Comparison of ENCODE assay signal across 8 mouse cellular contexts in genomic region chr11:69803786-69804651, GRCm38 (mm10). TPM values are rescaled to one million over a fixed set of nuclear protein-coding genes. Genes with fewer than 3 reads are reported as not detected.
DNase-seq lines count a peak whose midpoint lies in the region; ATAC-seq lines count a peak whose summit lies in the region.

No protein-coding gene starts in this region.

- peak; percentile 77 to 80 for DNase-seq in B cell, adult 2 months
- peak; percentile 92 for DNase-seq in adrenal gland, adult 2 months
- peak; percentile 70 for DNase-seq in neural tube, embryonic 10.5 days (ENCODE audit: extremely low spot score, low spot score)
- DNase-seq in splenic B cell, adult 2 months (ENCODE audit: low read depth, low spot score), result peak; percentile 83

- H3K27me3 ChIP-seq in erythroblast, embryonic 14.5 days (ENCODE audit: control insufficient read depth), result peaks cover 88% of the 10 kb centered on the region
- H3K27me3 ChIP-seq in heart, embryonic 13.5 days (replicated peaks), result peaks cover 79% of the 10 kb centered on the region
- peaks cover 23% of the 10 kb centered on the region for H3K27me3 ChIP-seq in kidney, embryonic 16.5 days (ENCODE audit: insufficient read depth, low read length)
- H3K27me3 ChIP-seq in liver, embryonic 15.5 days, result peaks cover 93% of the 10 kb centered on the region
- no peaks in the 10 kb centered on the region for H3K27me3 ChIP-seq in splenic B cell, adult 2 months (ENCODE audit: control insufficient read depth, insufficient read depth, low read length, poor library complexity, severe bottlenecking)

- ATAC-seq in heart, embryonic 13.5 days (ENCODE audit: extremely low read depth, insufficient number of reproducible peaks, low FRiP score, low TSS enrichment), result peak; percentile 40; the same call in 1 of the 2 replicates
- peak; percentile 50 for ATAC-seq in kidney, embryonic 16.5 days (ENCODE audit: low FRiP score, low TSS enrichment)
- ATAC-seq in liver, embryonic 15.5 days (ENCODE audit: insufficient read depth), result peak; percentile 64

- peak overlapping the region; percentile 82 for H3K4me2 ChIP-seq in heart, embryonic 13.5 days
- peak overlapping the region; percentile 98 for H3K4me2 ChIP-seq in kidney, embryonic 16.5 days (replicated peaks; ENCODE audit: low read depth, low read length)
- H3K4me2 ChIP-seq in liver, embryonic 15.5 days, result peak overlapping the region; percentile 78

- under 1% methylated on average over 60 of the region's 60 CpGs for WGBS in heart, embryonic 13.5 days
- WGBS in kidney, embryonic 16.5 days, result 2% methylated on average over 60 of the region's 60 CpGs
- WGBS in liver, embryonic 15.5 days (ENCODE audit: insufficient replicate concordance), result 2% methylated on average over 60 of the region's 60 CpGs

- peak overlapping the region; percentile 87 for H3K9ac ChIP-seq in heart, embryonic 13.5 days
- H3K9ac ChIP-seq in kidney, embryonic 16.5 days (replicated peaks; ENCODE audit: low read length), result peak overlapping the region; percentile 78
- H3K9ac ChIP-seq in liver, embryonic 15.5 days, result peak overlapping the region; percentile 47; the same call in 1 of the 2 replicates

- no peaks in the 10 kb centered on the region for H3K36me3 ChIP-seq in erythroblast, embryonic 14.5 days (ENCODE audit: control insufficient read depth)
- no peaks in the 10 kb centered on the region for H3K36me3 ChIP-seq in heart, embryonic 13.5 days
- H3K36me3 ChIP-seq in kidney, embryonic 16.5 days (ENCODE audit: insufficient read depth, low read length), result no peaks in the 10 kb centered on the region
- H3K36me3 ChIP-seq in liver, embryonic 15.5 days (replicated peaks), result no peaks in the 10 kb centered on the region
- no peaks in the 10 kb centered on the region for H3K36me3 ChIP-seq in splenic B cell, adult 2 months (ENCODE audit: control insufficient read depth, insufficient read depth, low read length, poor library complexity, severe bottlenecking)

- no peak overlapping the region for H3K27ac ChIP-seq in heart, embryonic 13.5 days (replicated peaks)
- H3K27ac ChIP-seq in kidney, embryonic 16.5 days (ENCODE audit: low read length), result peak overlapping the region; percentile 41; the same call in 1 of the 2 replicates
- peak overlapping the region; percentile 62; the same call in 1 of the 2 replicates for H3K27ac ChIP-seq in liver, embryonic 15.5 days (replicated peaks)

- peak overlapping the region; percentile 45 for H3K4me3 ChIP-seq in erythroblast, embryonic 14.5 days (replicated peaks)
- peak overlapping the region; percentile 67 for H3K4me3 ChIP-seq in heart, embryonic 13.5 days
- H3K4me3 ChIP-seq in kidney, embryonic 16.5 days (ENCODE audit: low read length), result peak overlapping the region; percentile 66
- peak overlapping the region; percentile 54 for H3K4me3 ChIP-seq in liver, embryonic 15.5 days (replicated peaks)

- H3K9me3 ChIP-seq in erythroblast, embryonic 14.5 days (ENCODE audit: control insufficient read depth, low read length), result peaks cover 46% of the 10 kb centered on the region
- peaks cover 5% of the 10 kb centered on the region; the same call in 1 of the 2 replicates for H3K9me3 ChIP-seq in heart, embryonic 13.5 days
- no peaks in the 10 kb centered on the region for H3K9me3 ChIP-seq in kidney, embryonic 16.5 days (ENCODE audit: low read length)
- H3K9me3 ChIP-seq in liver, embryonic 15.5 days (replicated peaks), result no peaks in the 10 kb centered on the region

- peaks cover 52% of the 10 kb centered on the region for H3K4me1 ChIP-seq in erythroblast, embryonic 14.5 days (ENCODE audit: control insufficient read depth)
- peaks cover 63% of the 10 kb centered on the region for H3K4me1 ChIP-seq in heart, embryonic 13.5 days
- peaks cover 57% of the 10 kb centered on the region for H3K4me1 ChIP-seq in kidney, embryonic 16.5 days (ENCODE audit: insufficient read depth, low read length)
- H3K4me1 ChIP-seq in liver, embryonic 15.5 days (replicated peaks), result peaks cover 49% of the 10 kb centered on the region

RNA-seq across cellular contexts. Expression of gene Tmem102, which starts 1.4 kb away (rescaled TPM):
- 1 to 10 TPM in 1 of 2 experiments, under 1 TPM in 1; 0.23 to 1.1 TPM for total RNA-seq in adrenal gland, adult 2 months (2021)
- polyA plus RNA-seq in adrenal gland, adult 2 months (2012; rRNA removed), result 0.81 and 0.94 TPM in 2 replicates
- 0.05 TPM in 1 of 2 replicates, not detected in the other for polyA plus RNA-seq in erythroblast, embryonic 14.5 days (2012)
- polyA plus RNA-seq in heart, embryonic 13.5 days (2015; fragmentation: Nextera tagmentation; extraction: Ambion mirVana), result 1.8 and 1.9 TPM in 2 replicates
- polyA plus RNA-seq in kidney, embryonic 16.5 days (2015; fragmentation: Nextera tagmentation; extraction: Ambion mirVana), result 9.0 and 10.2 TPM in 2 replicates
- polyA plus RNA-seq in liver, embryonic 15.5 days (2015; fragmentation: Nextera tagmentation; extraction: Ambion mirVana), result 0.69 and 0.94 TPM in 2 replicates

RNA-seq across cellular contexts. Expression of gene Fgf11, which starts 2.4 kb away (rescaled TPM):
- total RNA-seq in adrenal gland, adult 2 months (2021), result 10 to 100 TPM in 1 of 2 experiments, 1 to 10 TPM in 1; 4.6 to 12.8 TPM
- 6.0 and 13.4 TPM in 2 replicates for polyA plus RNA-seq in adrenal gland, adult 2 months (2012; rRNA removed)
- 0.01 TPM in 1 of 2 replicates, not detected in the other for polyA plus RNA-seq in erythroblast, embryonic 14.5 days (2012)
- 2.0 and 2.3 TPM in 2 replicates for polyA plus RNA-seq in heart, embryonic 13.5 days (2015; fragmentation: Nextera tagmentation; extraction: Ambion mirVana)
- 2.6 and 3.0 TPM in 2 replicates for polyA plus RNA-seq in kidney, embryonic 16.5 days (2015; fragmentation: Nextera tagmentation; extraction: Ambion mirVana)
- polyA plus RNA-seq in liver, embryonic 15.5 days (2015; fragmentation: Nextera tagmentation; extraction: Ambion mirVana), result 0.16 and 0.18 TPM in 2 replicates

RNA-seq across cellular contexts. Expression of gene Chrnb1, which starts 8.3 kb away (rescaled TPM):
- 1 to 10 TPM; 1.7 to 3.1 TPM for total RNA-seq in adrenal gland, adult 2 months (2021)
- 2.7 and 3.0 TPM in 2 replicates for polyA plus RNA-seq in adrenal gland, adult 2 months (2012; rRNA removed)
- polyA plus RNA-seq in erythroblast, embryonic 14.5 days (2012), result not detected in 2 replicates
- polyA plus RNA-seq in heart, embryonic 13.5 days (2015; fragmentation: Nextera tagmentation; extraction: Ambion mirVana), result 6.8 and 7.9 TPM in 2 replicates
- 12.9 and 13.8 TPM in 2 replicates for polyA plus RNA-seq in kidney, embryonic 16.5 days (2015; fragmentation: Nextera tagmentation; extraction: Ambion mirVana)
- polyA plus RNA-seq in liver, embryonic 15.5 days (2015; fragmentation: Nextera tagmentation; extraction: Ambion mirVana), result 0.84 and 1.3 TPM in 2 replicates

RNA-seq across cellular contexts. Expression of gene Gm39566, which starts 11.1 kb away (rescaled TPM):
- total RNA-seq in adrenal gland, adult 2 months (2021), result not detected
- not detected in 2 replicates for polyA plus RNA-seq in adrenal gland, adult 2 months (2012; rRNA removed)
- not detected in 2 replicates for polyA plus RNA-seq in erythroblast, embryonic 14.5 days (2012)
- not detected in 2 replicates for polyA plus RNA-seq in heart, embryonic 13.5 days (2015; fragmentation: Nextera tagmentation; extraction: Ambion mirVana)
- not detected in 2 replicates for polyA plus RNA-seq in kidney, embryonic 16.5 days (2015; fragmentation: Nextera tagmentation; extraction: Ambion mirVana)
- not detected in 2 replicates for polyA plus RNA-seq in liver, embryonic 15.5 days (2015; fragmentation: Nextera tagmentation; extraction: Ambion mirVana)

RNA-seq across cellular contexts. Expression of gene Spem2, which starts 14.2 kb away (rescaled TPM):
- not detected for total RNA-seq in adrenal gland, adult 2 months (2021)
- polyA plus RNA-seq in adrenal gland, adult 2 months (2012; rRNA removed), result 0.09 TPM in 1 of 2 replicates, not detected in the other
- polyA plus RNA-seq in erythroblast, embryonic 14.5 days (2012), result not detected in 2 replicates
- not detected in 2 replicates for polyA plus RNA-seq in heart, embryonic 13.5 days (2015; fragmentation: Nextera tagmentation; extraction: Ambion mirVana)
- not detected in 2 replicates for polyA plus RNA-seq in kidney, embryonic 16.5 days (2015; fragmentation: Nextera tagmentation; extraction: Ambion mirVana)
- polyA plus RNA-seq in liver, embryonic 15.5 days (2015; fragmentation: Nextera tagmentation; extraction: Ambion mirVana), result not detected in 2 replicates
